Mouse (Mus musculus): ENCODE measurements around the gene Strip1.
"Not testable (repeated sequence)": the region's sequence is repeated elsewhere in the genome, so short reads cannot be mapped to it uniquely, and the experiment has no call there.

The Strip1 gene

GRCm38 (mm10) chr3:107631523-107631958 is at the start of gene Strip1:
Gene Strip1 (minus strand): TSS chr3:107631694.
- peak; percentile 91 for DNase-seq

- peak; percentile 40 for DNase-seq
Measured at GRCm38 (mm10) chr3:107680790-107681576, 49.5 kb upstream of the Strip1 start.

- no peak for DNase-seq
Measured at GRCm38 (mm10) chr3:107671509-107671908, 40.0 kb upstream of the Strip1 start.

DNA sequence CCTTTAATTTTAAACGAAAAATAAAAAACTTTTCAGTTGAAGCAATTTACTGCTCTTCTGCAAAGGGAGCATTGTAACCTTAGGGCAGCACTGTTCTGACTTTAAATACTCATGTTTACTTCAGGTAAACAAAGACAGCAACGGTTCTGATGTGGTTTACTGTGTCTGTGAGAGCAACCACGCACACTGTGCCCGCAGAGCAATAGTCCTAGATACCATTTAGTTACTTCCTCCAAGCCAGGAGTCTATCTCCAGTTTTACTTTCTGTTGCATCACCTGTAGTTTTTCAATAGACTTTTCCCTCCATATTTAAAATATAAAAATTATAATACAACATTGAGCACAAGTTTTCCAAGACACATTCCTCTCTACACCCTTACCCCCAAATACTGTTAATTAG is 39.0 kb upstream of the Strip1 start:
- DNase-seq, result no peak

- no peak for DNase-seq
Measured at GRCm38 (mm10) chr3:107668786-107669185, 37.3 kb upstream of the Strip1 start.

GRCm38 (mm10) chr3:107667426-107667825 is 35.9 kb upstream of the Strip1 start:
- DNase-seq, result no peak

GRCm38 (mm10) chr3:107664641-107665040 is 33.1 kb upstream of the Strip1 start:
- no peak for DNase-seq

GRCm38 (mm10) chr3:107659000-107659399 is 27.5 kb upstream of the Strip1 start:
- no peak for DNase-seq

GRCm38 (mm10) chr3:107656888-107657287 is 25.4 kb upstream of the Strip1 start:
- no peak for DNase-seq

DNA sequence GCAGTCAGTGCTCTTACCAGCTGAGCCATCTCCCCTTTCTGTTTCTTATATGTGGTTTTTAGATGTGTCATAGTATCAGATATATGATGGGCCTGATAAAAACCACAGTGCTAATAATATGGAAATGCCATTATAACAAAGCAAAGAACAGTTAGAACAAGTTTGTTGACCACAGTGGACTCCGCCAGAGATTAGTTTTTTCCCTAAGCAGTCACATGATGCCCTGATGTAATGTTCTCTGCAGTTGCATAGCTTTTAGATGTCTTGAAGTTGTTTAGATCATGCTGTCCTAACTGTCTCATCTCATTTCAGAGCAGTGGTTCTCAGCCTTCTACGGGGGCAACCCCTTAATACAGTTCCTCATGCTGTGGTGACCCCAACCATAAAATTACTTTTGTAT is 24.7 kb upstream of the Strip1 start:
- no peak for DNase-seq

GRCm38 (mm10) chr3:107655491-107655890 is 24.0 kb upstream of the Strip1 start:
- DNase-seq, result no peak

DNA sequence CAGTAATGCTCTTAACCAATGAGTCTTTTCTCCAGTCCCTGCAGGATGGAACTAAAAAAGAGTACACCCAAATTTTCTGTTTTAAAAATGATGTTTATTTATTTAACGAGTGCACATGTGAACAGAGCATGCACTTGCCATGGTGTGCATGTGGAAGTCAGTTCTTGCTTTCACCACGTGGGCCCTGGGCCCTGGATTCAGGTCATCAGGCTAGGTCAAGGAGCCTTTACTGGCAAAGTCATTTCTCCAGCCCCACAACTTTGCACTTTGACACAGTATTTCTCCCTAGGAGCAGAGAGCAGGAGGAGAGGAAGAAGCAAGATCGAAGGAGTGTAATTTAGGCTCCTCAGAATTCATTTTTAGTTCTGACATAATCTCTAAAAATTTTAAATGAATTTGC is 23.4 kb upstream of the Strip1 start:
- DNase-seq, result no peak

DNA sequence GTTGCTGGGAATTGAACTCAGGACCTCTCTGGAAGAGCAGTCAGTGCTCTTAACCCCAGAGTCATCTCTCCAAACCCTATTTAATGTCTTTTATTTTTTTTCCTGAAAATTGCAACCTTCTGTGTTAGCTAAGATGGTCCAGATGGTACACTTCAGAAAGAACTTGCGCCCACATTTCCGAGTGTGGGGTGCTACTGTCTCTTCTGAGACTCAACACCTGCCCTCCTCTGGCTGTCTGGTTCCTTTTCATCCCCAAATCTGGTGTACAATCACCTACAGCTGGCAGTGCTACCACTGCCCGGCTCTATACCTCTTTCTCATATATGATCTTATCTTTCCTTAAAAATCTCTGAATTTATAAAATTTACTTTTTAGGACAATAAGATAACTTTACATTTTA is 21.5 kb upstream of the Strip1 start:
- DNase-seq, result no peak

DNA sequence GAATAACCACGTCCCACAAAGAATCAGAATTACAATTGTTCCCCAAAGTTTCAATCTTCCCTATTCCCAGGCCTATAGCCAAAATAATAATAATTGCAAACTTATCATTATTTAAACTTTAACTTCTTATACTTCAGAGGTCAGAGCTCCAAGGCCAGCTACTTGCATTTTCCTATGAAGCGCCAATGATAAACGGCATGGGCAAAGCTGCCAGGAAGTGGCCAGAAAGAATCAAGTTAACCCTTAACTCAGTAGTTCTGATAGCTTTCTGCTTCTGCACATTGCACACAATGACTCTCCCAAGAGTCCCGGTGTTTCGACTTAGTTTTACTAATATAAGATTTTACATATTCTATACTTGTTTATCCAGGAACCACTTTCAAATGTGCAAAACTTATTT is 18.8 kb upstream of the Strip1 start:
- not testable (repeated sequence) for DNase-seq

DNA sequence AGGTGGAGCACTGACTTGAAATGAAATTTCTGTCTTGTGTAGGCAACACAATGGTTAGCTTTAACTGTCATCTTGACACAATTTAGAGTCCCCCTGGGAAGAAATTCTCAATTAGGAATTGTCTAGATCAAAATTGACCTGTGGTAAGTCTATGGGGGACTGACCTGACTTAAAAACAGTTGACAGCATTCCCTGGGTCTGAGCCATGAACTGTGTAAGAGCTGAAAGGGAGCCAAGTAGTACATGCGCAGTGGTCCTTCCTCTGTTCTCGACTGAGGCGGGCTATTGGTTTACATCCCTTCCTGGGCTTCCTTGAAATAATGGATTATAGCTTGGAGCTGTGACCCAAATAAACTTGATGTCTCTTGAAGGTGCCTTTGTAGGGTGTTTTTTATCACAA is 15.5 kb upstream of the Strip1 start:
- no peak for DNase-seq

DNA sequence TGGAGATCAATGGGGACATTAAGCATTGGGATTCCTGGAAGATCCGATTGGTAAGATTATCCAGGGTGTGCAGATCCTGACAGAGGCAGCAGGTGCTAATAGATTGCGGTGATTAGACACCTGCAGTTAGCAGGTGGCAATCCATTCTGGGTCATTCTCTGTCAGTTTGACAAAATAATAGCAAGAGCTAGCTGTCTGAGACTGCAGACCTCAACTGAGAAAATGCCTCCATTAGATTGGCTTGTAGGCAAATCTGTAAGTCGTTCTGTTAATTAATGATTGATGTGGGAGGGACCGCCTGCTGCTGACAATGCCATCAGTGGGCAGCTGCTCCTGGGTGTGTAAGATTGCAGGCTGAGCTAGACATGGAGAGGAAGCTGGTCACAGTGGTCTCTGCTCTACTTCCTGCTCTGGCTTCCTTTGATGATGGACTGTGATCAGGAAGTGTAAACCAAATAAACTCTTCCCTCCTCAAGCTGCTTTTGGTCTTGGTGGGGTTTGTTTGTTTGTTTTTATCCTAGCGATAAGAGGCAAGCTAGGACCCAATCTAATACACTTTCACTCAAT is 6.2 kb upstream of the Strip1 start:
- no peak for DNase-seq

DNA sequence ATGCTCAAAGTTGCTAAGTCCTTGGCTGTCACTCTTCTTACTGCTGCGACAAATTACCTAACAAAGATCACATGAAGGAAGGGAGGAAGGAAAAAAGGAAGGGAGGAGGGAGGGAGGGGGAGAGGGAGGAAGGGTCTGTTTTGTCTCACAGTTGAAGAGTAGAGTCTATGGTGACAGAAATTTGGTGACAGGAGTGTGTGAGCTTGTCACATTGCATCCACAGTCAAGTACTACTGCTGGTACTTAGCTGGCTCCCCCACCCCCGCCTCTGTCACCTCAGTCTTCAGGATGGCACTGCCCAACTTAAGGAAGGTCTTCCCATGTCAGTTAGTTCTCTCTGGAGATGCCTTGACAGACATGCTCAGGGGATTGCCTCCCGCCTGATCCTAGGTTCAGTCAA is 4.7 kb upstream of the Strip1 start:
- no peak for DNase-seq

- no peak for DNase-seq
Measured at GRCm38 (mm10) chr3:107635836-107636235, 4.3 kb upstream of the Strip1 start.

- no peak for DNase-seq
Measured at GRCm38 (mm10) chr3:107633906-107634305, 2.4 kb upstream of the Strip1 start.

DNA sequence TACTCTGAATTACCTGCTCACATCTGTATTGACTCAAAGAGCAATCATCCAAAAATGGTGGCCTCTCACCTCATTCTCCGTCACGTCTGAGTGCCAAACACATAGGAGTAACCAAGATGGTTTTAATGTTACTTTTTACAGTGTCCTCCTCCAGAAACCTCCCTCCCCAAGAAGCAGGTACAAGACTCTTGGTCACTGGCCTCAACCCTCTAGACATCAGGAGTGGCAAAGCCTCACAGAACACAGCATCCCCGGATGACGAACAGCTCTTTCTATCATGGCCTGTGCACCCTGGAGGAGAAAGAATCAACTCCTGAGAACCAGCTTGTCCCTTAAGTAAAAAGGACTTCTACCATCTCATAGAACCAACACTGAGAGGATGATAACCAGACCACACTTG is 1.3 kb upstream of the Strip1 start:
- DNase-seq, result no peak

DNA sequence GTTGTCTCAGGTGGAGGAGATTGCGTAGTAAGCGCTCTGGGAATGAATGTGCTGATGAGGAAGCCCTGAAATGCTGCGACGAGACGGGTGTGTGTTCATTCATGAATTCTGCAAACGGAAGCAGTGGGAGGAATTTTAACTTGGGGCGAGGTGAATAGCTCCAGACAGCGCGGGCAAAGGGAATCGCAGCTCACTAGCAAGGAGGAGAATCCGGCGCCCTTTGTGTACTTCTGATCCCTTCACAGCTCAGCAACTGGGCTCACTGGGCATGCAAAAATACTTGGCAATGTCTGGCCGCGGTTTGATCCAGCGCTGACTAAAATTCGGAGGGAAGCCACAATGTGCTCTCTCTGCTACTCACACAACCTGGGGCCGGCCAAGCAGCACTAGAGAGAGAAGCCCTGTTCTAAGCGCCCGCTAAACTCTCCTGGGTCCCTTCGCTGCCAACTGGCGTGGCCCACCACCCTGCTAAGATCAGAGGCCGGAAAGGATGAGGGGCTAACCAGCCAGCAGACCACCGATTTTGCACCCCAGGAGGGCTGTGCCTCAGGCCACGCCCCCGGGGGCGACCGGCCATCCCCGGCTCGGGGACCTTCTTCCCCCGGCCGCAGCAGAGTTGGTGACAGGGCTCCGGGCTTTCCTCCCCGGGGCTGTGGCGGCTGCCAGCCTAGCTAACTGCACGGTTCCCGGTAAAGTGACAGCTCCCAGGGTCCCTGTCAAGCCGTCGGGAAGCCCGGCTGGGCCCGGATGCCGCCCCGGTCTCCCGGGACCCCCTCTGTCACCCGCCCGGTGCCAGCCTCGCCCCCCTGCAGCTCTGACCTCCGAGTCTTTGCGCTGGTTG is 592 bp downstream of the Strip1 start, which contains the start of gene Gm10961:
Gm10961 (plus strand) TSS at position 641 of the 841 bp plus-strand sequence.
- DNase-seq, result peak; percentile 23

DNA sequence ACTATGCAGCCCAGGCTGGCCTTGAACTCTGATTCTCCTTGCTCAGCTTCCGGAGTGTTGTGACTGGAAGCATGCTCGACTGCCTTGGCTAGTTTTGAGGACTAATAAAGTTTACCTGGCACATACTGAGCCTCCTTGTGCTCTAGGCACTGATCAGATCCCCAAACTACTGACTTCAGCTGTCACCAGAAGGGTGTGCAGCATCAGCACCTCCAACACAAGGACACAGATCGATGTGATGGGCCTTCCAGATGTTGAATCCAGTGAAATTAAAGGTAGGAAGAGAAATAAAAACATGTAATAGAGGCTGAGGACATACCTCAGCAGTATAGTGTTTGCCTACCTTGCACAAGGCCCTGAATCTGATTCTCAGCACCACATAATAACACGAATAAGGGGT is 2.1 kb downstream of the Strip1 start:
- DNase-seq, result no peak

GRCm38 (mm10) chr3:107628551-107628950 is 2.9 kb downstream of the Strip1 start:
- no peak for DNase-seq

- DNase-seq, result no peak
Measured at GRCm38 (mm10) chr3:107627641-107628040, 3.9 kb downstream of the Strip1 start.

Measured in right cerebral cortex, postnatal 14 days (tissue).